Mouse (Mus musculus): ENCODE measurements around the gene Evc2.

Gene Evc2

GRCm38 (mm10) chr5:37363284-37363683, 25.0 kb downstream of the Evc2 start:
- no peak for DNase-seq (ENCODE audit: low read depth in 2 of 2, low spot score in 2 of 2)

- DNase-seq (ENCODE audit: low read depth in 2 of 2, low spot score in 2 of 2): no peak
Observed at GRCm38 (mm10) chr5:37365751-37366150, 27.5 kb downstream of the Evc2 start.

- no peak for DNase-seq (ENCODE audit: low read depth in 2 of 2, low spot score in 2 of 2)
Observed at GRCm38 (mm10) chr5:37368796-37369195, 30.5 kb downstream of the Evc2 start.

GRCm38 (mm10) chr5:37377376-37377775, 39.1 kb downstream of the Evc2 start:
- DNase-seq (ENCODE audit: low read depth in 2 of 2, low spot score in 2 of 2): no peak

- DNase-seq (ENCODE audit: low read depth in 2 of 2, low spot score in 2 of 2): no peak
Observed at GRCm38 (mm10) chr5:37380641-37381040, 42.3 kb downstream of the Evc2 start.

GRCm38 (mm10) chr5:37383570-37383969, 45.3 kb downstream of the Evc2 start:
- DNase-seq (ENCODE audit: low read depth in 2 of 2, low spot score in 2 of 2): no peak

GRCm38 (mm10) chr5:37388646-37389045, 50.3 kb downstream of the Evc2 start:
- no peak for DNase-seq (ENCODE audit: low read depth in 2 of 2, low spot score in 2 of 2)

GRCm38 (mm10) chr5:37389808-37390495, 51.7 kb downstream of the Evc2 start:
- no peak for DNase-seq (ENCODE audit: low read depth in 2 of 2, low spot score in 2 of 2)

- DNase-seq (ENCODE audit: low read depth in 2 of 2, low spot score in 2 of 2): no peak
Observed at GRCm38 (mm10) chr5:37390923-37391322, 52.6 kb downstream of the Evc2 start.

- DNase-seq (ENCODE audit: low read depth in 2 of 2, low spot score in 2 of 2): no peak
Observed at GRCm38 (mm10) chr5:37391901-37392300, 53.6 kb downstream of the Evc2 start.

- DNase-seq (ENCODE audit: low read depth in 2 of 2, low spot score in 2 of 2): no peak
Observed at GRCm38 (mm10) chr5:37395172-37396030, 57.1 kb downstream of the Evc2 start.

- DNase-seq (ENCODE audit: low read depth in 2 of 2, low spot score in 2 of 2): no peak
Observed at GRCm38 (mm10) chr5:37419028-37419427, 80.7 kb downstream of the Evc2 start.

- DNase-seq (ENCODE audit: low read depth in 2 of 2, low spot score in 2 of 2): no peak
Observed at GRCm38 (mm10) chr5:37427210-37427609, 88.9 kb downstream of the Evc2 start.

- DNase-seq (ENCODE audit: low read depth in 2 of 2, low spot score in 2 of 2): no peak
Observed at GRCm38 (mm10) chr5:37435417-37435816, 97.1 kb downstream of the Evc2 start.

- DNase-seq (ENCODE audit: low read depth in 2 of 2, low spot score in 2 of 2): no peak
Observed at GRCm38 (mm10) chr5:37442767-37443166, 104.5 kb downstream of the Evc2 start.

- no peak for DNase-seq (ENCODE audit: low read depth in 2 of 2, low spot score in 2 of 2)
Observed at GRCm38 (mm10) chr5:37447546-37447945, 109.2 kb downstream of the Evc2 start.

GRCm38 (mm10) chr5:37456590-37456989, 118.3 kb downstream of the Evc2 start:
- DNase-seq (ENCODE audit: low read depth in 2 of 2, low spot score in 2 of 2): no peak

GRCm38 (mm10) chr5:37457191-37457590, 118.9 kb downstream of the Evc2 start:
- DNase-seq (ENCODE audit: low read depth in 2 of 2, low spot score in 2 of 2): no peak

- DNase-seq (ENCODE audit: low read depth in 2 of 2, low spot score in 2 of 2): no peak
Observed at GRCm38 (mm10) chr5:37457831-37458230, 119.5 kb downstream of the Evc2 start.

- no peak for DNase-seq (ENCODE audit: low read depth in 2 of 2, low spot score in 2 of 2)
Observed at GRCm38 (mm10) chr5:37458236-37458635, 119.9 kb downstream of the Evc2 start.

- DNase-seq (ENCODE audit: low read depth in 2 of 2, low spot score in 2 of 2): no peak
Observed at GRCm38 (mm10) chr5:37465461-37465860, 127.2 kb downstream of the Evc2 start.

GRCm38 (mm10) chr5:37467646-37468045, 129.3 kb downstream of the Evc2 start:
- DNase-seq (ENCODE audit: low read depth in 2 of 2, low spot score in 2 of 2): no peak

Measured in CD8-positive naive resting alpha-beta T cell, adult 2 months (primary cell).